Mouse (Mus musculus) embryonic facial prominence, embryonic 14.5 days (tissue): ENCODE measurements around the gene Gm20388. TPM values are rescaled to one million over a fixed set of nuclear protein-coding genes. Genes with fewer than 3 reads are reported as not detected.

ENCODE experiments used
- ATAC-seq: fragments of 200-750 bp; cut with Nextera tagmentation; 2 replicates; pipeline ENCODE4 v1.8.0; 2017; ENCODE audit warnings: low read depth, moderate number of reproducible peaks, moderate TSS enrichment
- DNase-seq: peaks from one replicate; pipeline ENCODE4 v3.0.0-alpha.2; 2015; ENCODE audit warnings: low spot score
- H3K27ac ChIP-seq: fragments of 300-500 bp; sonication (generic); replicated peaks from 2 replicates; pipeline ENCODE4 v1.5.1; 2014; ENCODE audit warnings: low read depth, mild to moderate bottlenecking, low read length, moderate library complexity
- H3K27me3 ChIP-seq: fragments of 300-500 bp; sonication (generic); replicated peaks from 2 replicates; pipeline ENCODE4 v1.6.1; 2014; ENCODE audit warnings: low read length; ENCODE audit not compliant: control insufficient read depth, insufficient read depth
- H3K36me3 ChIP-seq: fragments of 300-500 bp; sonication (generic); 2 replicates; pipeline ENCODE4 v1.6.1; 2014; ENCODE audit warnings: low read length, mixed read lengths; ENCODE audit not compliant: control insufficient read depth, insufficient read depth
- H3K4me1 ChIP-seq: fragments of 300-500 bp; sonication (generic); 2 replicates; pipeline ENCODE4 v1.6.1; 2014; ENCODE audit warnings: antibody characterized with exemption, low read length; ENCODE audit not compliant: control insufficient read depth, insufficient read depth
- H3K4me2 ChIP-seq: fragments of 300-500 bp; sonication (generic); 2 replicates; pipeline ENCODE4 v1.6.1; 2014; ENCODE audit warnings: low read depth, mild to moderate bottlenecking, low read length, moderate library complexity, mixed read lengths
- H3K4me3 ChIP-seq: fragments of 300-500 bp; sonication (generic); 2 replicates; pipeline ENCODE4 v1.5.1; 2014; ENCODE audit warnings: low read depth, mild to moderate bottlenecking, low read length
- H3K9ac ChIP-seq: fragments of 300-500 bp; sonication (generic); 2 replicates; pipeline ENCODE4 v1.6.1; 2014; ENCODE audit warnings: low read depth, mild to moderate bottlenecking, low read length, moderate library complexity, mixed read lengths
- H3K9me3 ChIP-seq: fragments of 300-500 bp; sonication (generic); 2 replicates; pipeline ENCODE4 v1.6.1; 2016; ENCODE audit warnings: low read length; ENCODE audit not compliant: control insufficient read depth
- WGBS: fragments of 180-500 bp; shearing (Covaris S2); extraction: QIAGEN DNeasy Blood & Tissue Kit; methylation state at CpG from one replicate; pipeline ENCODE4 v1.1.7; 2014; 5-methylcytosine and 5-hydroxymethylcytosine counted together
- polyA plus RNA-seq: library from polyadenylated mRNA; unstranded; fragments of >200 nt; fragmentation: Nextera tagmentation; extraction: Ambion mirVana; gene quantifications from 2 replicates; pipeline ENCODE4 v1.2.1, GENCODE M21; 2014

Gene Gm20388
- polyA plus RNA-seq, 1 experiment from 2014 or later, result not detected

DNA sequence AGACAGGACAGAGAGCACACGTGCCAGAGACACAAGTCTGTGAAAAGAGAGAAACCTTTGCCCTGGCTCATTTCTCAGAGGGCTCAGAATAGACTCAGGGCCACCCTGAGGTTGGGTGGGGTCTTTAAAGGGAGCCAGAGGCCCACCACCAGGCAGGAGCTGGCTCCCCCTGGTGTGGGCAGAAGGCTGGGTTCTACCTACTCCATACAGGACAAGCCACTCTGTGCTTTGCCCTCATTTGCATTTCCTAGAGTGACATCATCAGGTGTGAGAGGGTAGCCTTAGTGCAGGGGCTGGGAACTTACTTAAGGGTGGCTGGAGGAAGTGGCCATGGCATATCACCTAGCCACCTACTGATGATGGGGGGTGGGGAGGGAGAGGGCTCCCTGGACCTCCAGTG lies 2145.5 kb downstream of the Gm20388 start:
- Histone ChIP-seq H3K9ac (no peak overlapping the region), H3K4me1 (peaks cover 15% of the 10 kb centered on the region), H3K27me3 (no peaks in the 10 kb centered on the region; the same call in 1 of the 2 replicates), H3K36me3 (no peaks in the 10 kb centered on the region), H3K9me3 (no peaks in the 10 kb centered on the region), H3K4me2 (no peak overlapping the region), H3K4me3 (no peak overlapping the region), H3K27ac (no peak overlapping the region)
- 0 out of 2 replicates have a peak, but pooled peaks have one; percentile 14 for ATAC-seq
- DNase-seq, result no peak
- 50% methylated on average over 1 of the region's 1 CpGs for WGBS

DNA sequence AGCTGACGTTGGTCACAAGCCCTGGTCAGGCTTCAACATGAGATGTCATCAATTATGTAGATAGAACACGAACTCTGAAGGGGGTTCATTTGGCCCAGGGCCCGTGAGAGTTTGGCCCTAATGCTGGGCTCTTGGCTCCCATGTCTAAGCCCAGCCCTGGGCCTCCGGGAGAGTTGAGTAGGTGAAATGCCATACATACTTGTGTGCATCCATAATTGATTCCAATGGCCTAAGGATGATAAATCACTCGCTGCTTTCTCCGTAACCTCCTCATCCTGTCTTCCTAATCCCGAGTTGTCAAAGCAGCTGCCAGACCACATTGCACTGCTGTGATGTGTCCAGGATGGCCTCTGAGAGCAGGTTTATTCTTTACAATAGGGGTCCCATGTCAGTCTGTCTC lies 2146.2 kb downstream of the Gm20388 start:
- H3K36me3 ChIP-seq, result no peaks in the 10 kb centered on the region
- no peak for DNase-seq
- no peak overlapping the region for H3K4me2 ChIP-seq
- H3K4me1 ChIP-seq, result peaks cover 15% of the 10 kb centered on the region
- no peak overlapping the region for H3K4me3 ChIP-seq
- H3K9me3 ChIP-seq, result no peaks in the 10 kb centered on the region
- H3K27me3 ChIP-seq, result no peaks in the 10 kb centered on the region; the same call in 1 of the 2 replicates
- no peak overlapping the region for H3K9ac ChIP-seq
- H3K27ac ChIP-seq, result no peak overlapping the region
- WGBS, result 49% methylated on average over 7 of the region's 7 CpGs
- ATAC-seq, result no peak

DNA sequence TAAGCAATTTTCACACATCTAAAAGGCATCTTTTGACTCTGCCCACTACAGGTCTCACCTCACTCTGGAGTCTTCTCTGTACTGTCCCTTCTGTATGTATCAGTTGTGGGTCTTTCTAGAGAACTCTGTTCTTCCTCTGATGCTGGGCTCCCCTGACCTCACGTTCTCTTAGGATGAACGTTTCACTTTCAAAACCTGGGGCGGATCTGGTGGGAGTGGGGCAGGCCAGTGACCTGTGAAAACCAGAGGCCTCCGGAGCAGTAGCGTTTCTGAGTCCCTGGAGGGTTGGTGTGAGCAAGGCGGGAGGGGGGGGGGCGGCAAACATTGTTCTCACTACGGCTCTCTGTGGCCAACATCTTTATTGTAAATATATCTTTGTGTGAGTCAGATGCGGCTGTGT lies 2147.9 kb downstream of the Gm20388 start:
- DNase-seq, result no peak
- Histone ChIP-seq H3K9ac (no peak overlapping the region), H3K36me3 (no peaks in the 10 kb centered on the region), H3K27ac (no peak overlapping the region), H3K4me2 (no peak overlapping the region), H3K4me3 (no peak overlapping the region), H3K4me1 (peaks cover 15% of the 10 kb centered on the region), H3K9me3 (no peaks in the 10 kb centered on the region), H3K27me3 (no peaks in the 10 kb centered on the region; the same call in 1 of the 2 replicates)
- WGBS, result 60% methylated on average over 9 of the region's 9 CpGs
- ATAC-seq, result no peak

DNA sequence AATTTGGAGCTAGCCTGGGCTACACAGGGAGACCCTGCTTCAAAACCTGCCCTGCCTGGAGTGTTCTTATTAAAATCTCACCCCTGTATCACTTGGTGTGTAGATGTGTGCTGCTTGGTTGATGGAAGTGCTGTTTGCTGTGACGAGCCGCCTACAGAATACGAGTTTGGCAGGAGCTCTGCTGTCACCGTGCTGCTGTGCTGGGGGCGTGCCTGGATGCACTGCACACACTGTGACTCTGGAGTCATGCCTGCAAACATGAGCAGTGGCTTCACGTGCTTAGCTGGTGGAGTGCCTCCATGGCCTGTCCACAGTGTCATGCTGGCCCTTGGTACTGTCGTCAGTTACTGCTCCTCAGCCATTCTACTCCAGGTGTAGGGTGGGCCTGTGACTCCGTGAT lies 2148.3 kb downstream of the Gm20388 start:
- 77% methylated on average over 8 of the region's 8 CpGs for WGBS
- no peak for ATAC-seq

DNA sequence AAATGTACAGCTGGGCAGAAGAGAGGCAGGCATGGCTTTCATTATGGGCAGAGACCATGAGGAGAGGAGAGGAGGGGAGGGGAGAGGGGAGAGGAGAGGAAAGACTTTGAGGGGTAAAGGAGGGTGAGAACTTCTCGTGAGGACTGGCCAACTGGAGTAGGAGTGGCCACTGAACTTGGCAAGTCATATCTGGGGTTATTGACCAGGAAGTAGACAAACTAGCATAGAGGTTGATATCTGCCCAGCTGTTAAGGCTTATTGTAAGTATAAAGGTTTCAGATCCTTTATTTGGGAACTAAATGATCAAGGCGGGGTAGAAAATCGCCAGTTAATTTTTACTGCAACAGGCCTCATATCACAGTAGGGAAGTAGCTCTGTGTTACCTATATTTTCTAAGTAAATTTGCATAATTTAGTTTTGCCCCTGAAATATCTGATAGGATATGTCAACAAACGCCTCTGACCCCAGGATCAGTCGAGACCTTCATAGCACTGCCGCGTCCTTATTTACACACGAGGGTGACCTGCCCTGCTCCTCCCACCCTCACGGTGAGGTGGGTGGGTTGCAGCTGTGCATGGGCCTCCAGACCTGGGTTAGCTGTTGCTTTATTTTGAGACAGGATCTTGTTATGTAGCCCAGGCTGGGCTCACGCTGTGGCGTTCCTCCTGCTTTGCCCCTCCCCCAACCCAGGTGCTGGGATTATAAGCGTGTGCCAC lies 2152.0 kb downstream of the Gm20388 start:
- 71% methylated on average over 12 of the region's 12 CpGs for WGBS
- Histone ChIP-seq H3K4me3 (no peak overlapping the region), H3K4me1 (peaks cover 18% of the 10 kb centered on the region; the same call in 1 of the 2 replicates), H3K36me3 (no peaks in the 10 kb centered on the region), H3K4me2 (no peak overlapping the region), H3K9me3 (no peaks in the 10 kb centered on the region), H3K27ac (no peak overlapping the region), H3K9ac (no peak overlapping the region), H3K27me3 (no peaks in the 10 kb centered on the region; the same call in 1 of the 2 replicates)
- no peak for ATAC-seq
- DNase-seq, result no peak

More for the DNA sequence above, 2148.3 kb downstream of the Gm20388 start:
- Histone ChIP-seq H3K27me3 (no peaks in the 10 kb centered on the region; the same call in 1 of the 2 replicates), H3K9me3 (no peaks in the 10 kb centered on the region), H3K27ac (no peak overlapping the region), H3K9ac (no peak overlapping the region), H3K4me3 (no peak overlapping the region), H3K36me3 (no peaks in the 10 kb centered on the region), H3K4me1 (peaks cover 17% of the 10 kb centered on the region), H3K4me2 (no peak overlapping the region)
- no peak for DNase-seq

DNA sequence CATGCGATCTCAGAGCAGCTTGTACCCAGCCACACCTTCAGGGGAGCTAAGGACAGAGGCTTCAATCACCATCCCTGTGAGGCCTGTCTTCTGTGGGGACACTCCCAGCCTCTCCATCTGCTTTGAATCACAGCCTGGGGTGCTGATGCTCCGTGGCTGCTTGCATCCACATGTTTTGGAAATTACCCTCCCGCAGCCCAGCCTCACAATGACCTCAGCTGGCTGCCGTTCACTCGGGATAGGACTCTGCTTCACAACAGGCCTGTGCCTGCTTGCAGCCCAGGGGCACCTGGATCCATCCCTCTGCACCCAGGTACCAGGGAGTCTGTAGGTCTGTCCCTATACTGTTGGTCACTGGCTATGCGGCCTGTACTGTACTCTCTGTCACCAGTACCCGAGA lies 2153.7 kb downstream of the Gm20388 start:
- Histone ChIP-seq H3K27me3 (no peaks in the 10 kb centered on the region), H3K9me3 (no peaks in the 10 kb centered on the region), H3K27ac (peak overlapping the region; percentile 44), H3K4me2 (no peak overlapping the region), H3K9ac (peak overlapping the region; percentile 19; the same call in 1 of the 2 replicates), H3K4me1 (peaks cover 18% of the 10 kb centered on the region; the same call in 1 of the 2 replicates), H3K36me3 (no peaks in the 10 kb centered on the region), H3K4me3 (no peak overlapping the region)
- 31% methylated on average over 7 of the region's 7 CpGs for WGBS
- peak; percentile 79 for DNase-seq
- peak; percentile 50; the same call in 1 of the 2 replicates for ATAC-seq

DNA sequence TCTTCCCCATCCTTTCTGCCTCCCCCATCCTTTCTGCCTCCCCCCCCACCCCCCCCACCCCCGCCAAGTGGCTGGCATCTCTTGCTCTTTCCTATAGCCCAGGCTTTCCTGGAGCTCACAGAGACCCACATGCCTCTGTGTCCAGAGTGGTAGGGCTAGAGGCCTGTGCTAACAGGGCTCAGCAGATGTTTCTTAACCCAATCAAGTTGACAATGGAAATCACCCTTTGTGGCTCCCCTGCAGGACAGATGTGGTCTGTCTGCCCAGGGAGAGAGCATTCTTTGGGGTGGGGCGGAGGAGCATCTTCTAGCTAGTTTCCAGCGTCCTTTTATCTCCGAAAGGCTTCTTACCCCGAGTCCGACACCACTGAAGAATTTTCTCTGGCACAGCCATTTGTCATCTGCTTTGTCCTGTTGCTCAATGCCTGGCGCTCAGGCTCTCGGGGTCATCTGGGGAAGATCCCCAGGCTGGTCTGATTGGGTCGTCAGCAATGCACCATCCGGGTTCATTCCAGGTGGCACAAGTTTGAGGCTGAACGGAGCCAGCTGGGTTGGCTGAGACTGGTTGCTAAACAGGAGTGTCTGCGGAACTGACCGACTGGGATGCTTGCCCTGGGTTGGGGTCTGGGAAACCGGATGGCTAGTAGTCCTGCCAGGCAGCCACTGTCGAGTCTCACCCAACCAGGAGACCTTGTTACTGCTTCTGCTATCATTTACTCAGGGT lies 2157.3 kb downstream of the Gm20388 start:
- ATAC-seq, result no peak
- no peaks in the 10 kb centered on the region for H3K27me3 ChIP-seq
- no peak overlapping the region for H3K9ac ChIP-seq
- no peak overlapping the region for H3K4me3 ChIP-seq
- H3K36me3 ChIP-seq, result no peaks in the 10 kb centered on the region
- WGBS, result 72% methylated on average over 15 of the region's 15 CpGs
- peaks cover 13% of the 10 kb centered on the region; the same call in 1 of the 2 replicates for H3K4me1 ChIP-seq
- no peak for DNase-seq
- no peak overlapping the region for H3K27ac ChIP-seq
- no peak overlapping the region for H3K4me2 ChIP-seq
- no peaks in the 10 kb centered on the region for H3K9me3 ChIP-seq

DNA sequence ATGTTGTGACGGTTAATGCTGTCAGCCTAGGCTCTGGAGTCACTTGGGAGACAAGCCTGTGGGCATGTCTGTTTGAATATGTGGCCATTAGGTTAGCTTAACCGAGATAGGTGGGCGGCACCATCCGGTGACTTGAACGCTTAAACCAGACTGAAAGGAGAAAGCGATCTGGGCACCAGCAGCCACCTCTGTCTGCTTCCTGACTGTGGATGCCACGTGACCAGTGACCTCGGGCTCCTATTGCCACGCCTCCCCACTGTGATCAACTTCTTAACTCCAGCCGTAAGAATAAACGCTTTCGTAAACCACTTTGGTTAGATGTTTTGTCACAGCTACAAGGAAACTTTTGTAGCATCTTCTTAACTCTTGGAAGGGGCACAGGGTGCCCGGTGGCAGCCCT lies 2158.0 kb downstream of the Gm20388 start:
- ATAC-seq, result no peak

More for the DNA sequence above, 2158.0 kb downstream of the Gm20388 start:
- Histone ChIP-seq H3K27ac (no peak overlapping the region), H3K9me3 (no peaks in the 10 kb centered on the region), H3K27me3 (no peaks in the 10 kb centered on the region), H3K36me3 (no peaks in the 10 kb centered on the region), H3K4me1 (peaks cover 13% of the 10 kb centered on the region; the same call in 1 of the 2 replicates), H3K9ac (no peak overlapping the region), H3K4me3 (no peak overlapping the region), H3K4me2 (no peak overlapping the region)
- no peak for DNase-seq
- WGBS, result 80% methylated on average over 13 of the region's 13 CpGs
